Mouse (Mus musculus) intestine, postnatal 0 days (tissue): ENCODE measurements around the gene Sirpa. TPM values are rescaled to one million over a fixed set of nuclear protein-coding genes. Genes with fewer than 3 reads are reported as not detected.

Source experiments
- ATAC-seq: fragments of 200-750 bp; cut with Nextera tagmentation; 2 replicates; pipeline ENCODE4 v1.8.0; 2017; ENCODE audit warnings: mild to moderate bottlenecking, moderate TSS enrichment, moderate library complexity
- H3K27ac ChIP-seq: fragments of 300-500 bp; sonication (generic); 2 replicates; pipeline ENCODE4 v1.5.1; 2014; ENCODE audit warnings: mild to moderate bottlenecking, low read depth, low read length, moderate library complexity
- H3K27me3 ChIP-seq: fragments of 300-500 bp; sonication (generic); replicated peaks from 2 replicates; pipeline ENCODE4 v1.6.1; 2014; ENCODE audit warnings: low read length, mixed read lengths; ENCODE audit not compliant: control insufficient read depth, insufficient read depth
- H3K36me3 ChIP-seq: fragments of 300-500 bp; sonication (generic); 2 replicates; pipeline ENCODE4 v1.6.1; 2014; ENCODE audit warnings: mild to moderate bottlenecking, moderate library complexity; ENCODE audit not compliant: control insufficient read depth, insufficient read depth
- H3K4me1 ChIP-seq: fragments of 300-500 bp; sonication (generic); replicated peaks from 2 replicates; pipeline ENCODE4 v1.6.1; 2014; ENCODE audit warnings: antibody characterized with exemption, low read length, mixed read lengths; ENCODE audit not compliant: control insufficient read depth, insufficient read depth
- H3K4me2 ChIP-seq: fragments of 300-500 bp; sonication (generic); replicated peaks from 2 replicates; pipeline ENCODE4 v1.6.1; 2014; ENCODE audit warnings: low read depth, mild to moderate bottlenecking, moderate library complexity
- H3K4me3 ChIP-seq: fragments of 300-500 bp; sonication (generic); 2 replicates; pipeline ENCODE4 v1.5.1; 2014; ENCODE audit warnings: low read depth, low read length
- H3K9ac ChIP-seq: fragments of 300-500 bp; sonication (generic); 2 replicates; pipeline ENCODE4 v1.6.1; 2014; ENCODE audit warnings: mild to moderate bottlenecking, low read depth, low read length
- H3K9me3 ChIP-seq: fragments of 300-500 bp; sonication (generic); 2 replicates; pipeline ENCODE4 v1.6.1; 2016; ENCODE audit warnings: mixed run types; ENCODE audit not compliant: control insufficient read depth
- CTCF ChIP-seq: sonication (generic); IDR thresholded peaks from 2 replicates; pipeline ENCODE4 v1.5.1; 2016; ENCODE audit warnings: low read depth, mild to moderate bottlenecking, control low read depth, antibody characterized with exemption, moderate library complexity
- WGBS: fragments of 180-500 bp; shearing (Covaris S2); extraction: QIAGEN DNeasy Blood & Tissue Kit; methylation state at CpG from one replicate; pipeline ENCODE4 v1.1.7; 2014; 5-methylcytosine and 5-hydroxymethylcytosine counted together
- polyA plus RNA-seq: library from polyadenylated mRNA; unstranded; fragments of >200 nt; fragmentation: Nextera tagmentation; extraction: Ambion mirVana; gene quantifications from 2 replicates; pipeline ENCODE4 v1.2.1, GENCODE M21; 2015

Sirpa gene
- polyA plus RNA-seq, 1 experiment from 2014 or later: 9.5 TPM

- peaks cover 11% of the 10 kb centered on the region; the same call in 1 of the 2 replicates for H3K36me3 ChIP-seq
- ATAC-seq: no peak
- no peak for TF ChIP-seq CTCF
Observed at GRCm38 (mm10) chr2:129633982-129634381, 41.3 kb downstream of the Sirpa start.

GRCm38 (mm10) chr2:129652616-129653015, 60.0 kb downstream of the Sirpa start:
- no peak for ATAC-seq
- H3K36me3 ChIP-seq: no peaks in the 10 kb centered on the region
- H3K9ac ChIP-seq: no peak overlapping the region
- H3K4me3 ChIP-seq: no peak overlapping the region
- no peaks in the 10 kb centered on the region for H3K9me3 ChIP-seq
- H3K27me3 ChIP-seq: no peaks in the 10 kb centered on the region
- H3K27ac ChIP-seq: no peak overlapping the region
- 73% methylated on average over 4 of the region's 4 CpGs for WGBS
- no peak for TF ChIP-seq CTCF
- no peaks in the 10 kb centered on the region for H3K4me1 ChIP-seq
- no peak overlapping the region for H3K4me2 ChIP-seq

More at GRCm38 (mm10) chr2:129633982-129634381, 41.3 kb downstream of the Sirpa start:
- H3K27me3 ChIP-seq: no peaks in the 10 kb centered on the region
- H3K27ac ChIP-seq: no peak overlapping the region
- H3K9me3 ChIP-seq: no peaks in the 10 kb centered on the region
- no peaks in the 10 kb centered on the region for H3K4me1 ChIP-seq
- H3K9ac ChIP-seq: no peak overlapping the region
- no peak overlapping the region for H3K4me3 ChIP-seq
- 67% methylated on average over 3 of the region's 3 CpGs for WGBS
- H3K4me2 ChIP-seq: no peak overlapping the region

- no peak for ATAC-seq
Observed at GRCm38 (mm10) chr2:129653632-129654031, 61.0 kb downstream of the Sirpa start.

GRCm38 (mm10) chr2:129654233-129654950, 61.8 kb downstream of the Sirpa start:
- Histone ChIP-seq H3K9ac (no peak overlapping the region), H3K9me3 (no peaks in the 10 kb centered on the region), H3K36me3 (no peaks in the 10 kb centered on the region), H3K4me2 (no peak overlapping the region), H3K27ac (no peak overlapping the region), H3K27me3 (no peaks in the 10 kb centered on the region), H3K4me1 (no peaks in the 10 kb centered on the region), H3K4me3 (no peak overlapping the region)
- no peak for ATAC-seq
- WGBS: 85% methylated on average over 4 of the region's 4 CpGs
- no peak for TF ChIP-seq CTCF

More at GRCm38 (mm10) chr2:129653632-129654031, 61.0 kb downstream of the Sirpa start:
- H3K27me3 ChIP-seq: no peaks in the 10 kb centered on the region
- no peak overlapping the region for H3K4me2 ChIP-seq
- H3K27ac ChIP-seq: no peak overlapping the region
- TF ChIP-seq CTCF: no peak
- H3K9me3 ChIP-seq: no peaks in the 10 kb centered on the region
- no peak overlapping the region for H3K4me3 ChIP-seq
- H3K4me1 ChIP-seq: no peaks in the 10 kb centered on the region
- H3K9ac ChIP-seq: no peak overlapping the region
- WGBS: 74% methylated on average over 2 of the region's 2 CpGs
- H3K36me3 ChIP-seq: no peaks in the 10 kb centered on the region

- H3K4me3 ChIP-seq: no peak overlapping the region
- H3K9me3 ChIP-seq: no peaks in the 10 kb centered on the region
- no peaks in the 10 kb centered on the region for H3K36me3 ChIP-seq
- no peak overlapping the region for H3K9ac ChIP-seq
- ATAC-seq: no peak
- no peak overlapping the region for H3K27ac ChIP-seq
- no peak for TF ChIP-seq CTCF
- no peaks in the 10 kb centered on the region for H3K27me3 ChIP-seq
- WGBS: 84% methylated on average over 4 of the region's 4 CpGs
- H3K4me2 ChIP-seq: no peak overlapping the region
- no peaks in the 10 kb centered on the region for H3K4me1 ChIP-seq
Observed at GRCm38 (mm10) chr2:129655033-129655432, 62.4 kb downstream of the Sirpa start.

GRCm38 (mm10) chr2:129658796-129659195, 66.2 kb downstream of the Sirpa start:
- H3K4me1 ChIP-seq: no peaks in the 10 kb centered on the region
- H3K4me3 ChIP-seq: no peak overlapping the region
- H3K27me3 ChIP-seq: no peaks in the 10 kb centered on the region
- WGBS: 84% methylated on average over 4 of the region's 4 CpGs
- H3K27ac ChIP-seq: no peak overlapping the region
- no peak for ATAC-seq
- H3K9ac ChIP-seq: no peak overlapping the region
- no peaks in the 10 kb centered on the region for H3K36me3 ChIP-seq
- H3K4me2 ChIP-seq: no peak overlapping the region
- no peak for TF ChIP-seq CTCF
- H3K9me3 ChIP-seq: no peaks in the 10 kb centered on the region
